Mouse (Mus musculus) embryonic facial prominence, embryonic 13.5 days (tissue): ENCODE measurements around the gene Nkx2-4. TPM values are rescaled to one million over a fixed set of nuclear protein-coding genes. Genes with fewer than 3 reads are reported as not detected.

Source experiments
- ATAC-seq: fragments of 200-750 bp; cut with Nextera tagmentation; 2 replicates; pipeline ENCODE4 v1.8.0; 2017; ENCODE audit warnings: low read depth; ENCODE audit not compliant: insufficient number of reproducible peaks, insufficient read depth, low FRiP score, low TSS enrichment
- H3K27ac ChIP-seq: fragments of 300-500 bp; sonication (generic); 2 replicates; pipeline ENCODE4 v1.5.1; 2015; ENCODE audit warnings: moderate library complexity, mild to moderate bottlenecking, inconsistent platforms
- H3K27me3 ChIP-seq: fragments of 300-500 bp; sonication (generic); 2 replicates; pipeline ENCODE4 v1.6.1; 2015; ENCODE audit warnings: mild to moderate bottlenecking, inconsistent platforms
- H3K36me3 ChIP-seq: fragments of 300-500 bp; sonication (generic); 2 replicates; pipeline ENCODE4 v1.6.1; 2015; ENCODE audit warnings: mild to moderate bottlenecking, inconsistent platforms
- H3K4me1 ChIP-seq: fragments of 300-500 bp; sonication (generic); 2 replicates; pipeline ENCODE4 v1.6.1; 2015; ENCODE audit warnings: inconsistent platforms
- H3K4me2 ChIP-seq: fragments of 300-500 bp; sonication (generic); 2 replicates; pipeline ENCODE4 v1.6.1; 2015; ENCODE audit warnings: moderate library complexity, mild to moderate bottlenecking, inconsistent platforms
- H3K4me3 ChIP-seq: fragments of 300-500 bp; sonication (generic); 2 replicates; pipeline ENCODE4 v1.5.1; 2015; ENCODE audit warnings: mild to moderate bottlenecking, inconsistent platforms
- H3K9ac ChIP-seq: fragments of 300-500 bp; sonication (generic); 2 replicates; pipeline ENCODE4 v1.6.1; 2015; ENCODE audit warnings: mild to moderate bottlenecking, inconsistent platforms
- H3K9me3 ChIP-seq: fragments of 300-500 bp; sonication (generic); 2 replicates; pipeline ENCODE4 v1.6.1; 2016; ENCODE audit warnings: inconsistent platforms
- WGBS: fragments of 180-500 bp; shearing (Covaris S2); methylation state at CpG from one replicate; pipeline ENCODE4 v1.1.7; 2015; ENCODE audit warnings: mixed read lengths; 5-methylcytosine and 5-hydroxymethylcytosine counted together
- polyA plus RNA-seq: library from polyadenylated mRNA; unstranded; fragments of >200 nt; fragmentation: Nextera tagmentation; extraction: Ambion mirVana; gene quantifications from 2 replicates; pipeline ENCODE4 v1.2.1, GENCODE M21; 2015

Gene Nkx2-4
- polyA plus RNA-seq, 1 experiment from 2014 or later = not detected

- 37% methylated on average over 1 of the region's 1 CpGs for WGBS
- no peak for ATAC-seq
- H3K36me3 ChIP-seq = peaks cover 25% of the 10 kb centered on the region
- H3K4me2 ChIP-seq = no peak overlapping the region
- H3K4me3 ChIP-seq = no peak overlapping the region
- no peaks in the 10 kb centered on the region for H3K4me1 ChIP-seq
- H3K27me3 ChIP-seq = no peaks in the 10 kb centered on the region
- H3K9ac ChIP-seq = no peak overlapping the region
- H3K27ac ChIP-seq = no peak overlapping the region
- no peaks in the 10 kb centered on the region for H3K9me3 ChIP-seq
Measured at GRCm38 (mm10) chr2:147069077-147069476, 16.2 kb downstream of the Nkx2-4 start.

DNA sequence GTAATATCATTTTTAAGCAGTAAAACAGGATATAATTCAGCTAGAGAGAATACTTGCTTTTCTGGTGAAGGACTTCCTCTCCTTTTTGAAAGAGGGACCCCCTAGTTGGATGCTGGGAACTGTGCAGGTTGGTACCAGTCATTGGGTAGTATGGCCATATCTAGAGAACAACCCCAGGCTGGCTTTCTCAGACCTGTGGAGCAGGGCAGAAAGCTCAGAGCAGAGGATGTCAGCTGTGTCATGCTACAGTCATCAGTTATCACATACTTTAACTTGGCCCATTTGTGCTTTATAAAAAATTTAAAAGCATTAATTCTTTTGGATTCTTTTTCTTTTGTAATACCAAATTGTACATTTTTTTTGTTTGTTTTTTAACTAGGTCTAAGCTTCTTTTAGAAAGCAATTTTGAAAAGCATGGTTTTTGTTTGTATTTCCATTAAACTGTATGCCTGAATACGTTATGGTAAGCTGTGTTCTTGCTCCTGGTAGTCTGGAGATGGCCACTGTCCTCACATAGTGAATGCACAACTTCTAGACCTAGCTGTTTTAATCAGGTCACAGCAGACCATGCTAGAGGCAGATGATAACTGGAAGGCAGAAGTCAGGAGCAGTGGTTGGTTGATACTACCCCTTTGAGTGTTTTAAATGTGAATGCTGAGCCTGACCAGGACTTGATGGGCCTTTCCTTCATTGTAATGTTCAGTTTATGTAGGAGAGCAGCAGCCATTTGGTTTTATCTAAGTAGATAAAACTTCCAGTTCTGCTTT lies 17.6 kb downstream of the Nkx2-4 start:
- Histone ChIP-seq H3K9ac (no peak overlapping the region), H3K27ac (no peak overlapping the region), H3K4me3 (no peak overlapping the region), H3K9me3 (no peaks in the 10 kb centered on the region), H3K27me3 (no peaks in the 10 kb centered on the region), H3K36me3 (peaks cover 27% of the 10 kb centered on the region), H3K4me1 (no peaks in the 10 kb centered on the region), H3K4me2 (no peak overlapping the region)
- ATAC-seq = no peak
- 91% methylated on average over 1 of the region's 1 CpGs for WGBS

- Histone ChIP-seq H3K9me3 (no peaks in the 10 kb centered on the region), H3K27me3 (no peaks in the 10 kb centered on the region), H3K36me3 (peaks cover 62% of the 10 kb centered on the region), H3K9ac (no peak overlapping the region), H3K4me2 (no peak overlapping the region), H3K4me1 (no peaks in the 10 kb centered on the region), H3K27ac (no peak overlapping the region), H3K4me3 (no peak overlapping the region)
- 84% methylated on average over 2 of the region's 2 CpGs for WGBS
- ATAC-seq = no peak
Measured at GRCm38 (mm10) chr2:147053229-147053892, 31.9 kb downstream of the Nkx2-4 start.

DNA sequence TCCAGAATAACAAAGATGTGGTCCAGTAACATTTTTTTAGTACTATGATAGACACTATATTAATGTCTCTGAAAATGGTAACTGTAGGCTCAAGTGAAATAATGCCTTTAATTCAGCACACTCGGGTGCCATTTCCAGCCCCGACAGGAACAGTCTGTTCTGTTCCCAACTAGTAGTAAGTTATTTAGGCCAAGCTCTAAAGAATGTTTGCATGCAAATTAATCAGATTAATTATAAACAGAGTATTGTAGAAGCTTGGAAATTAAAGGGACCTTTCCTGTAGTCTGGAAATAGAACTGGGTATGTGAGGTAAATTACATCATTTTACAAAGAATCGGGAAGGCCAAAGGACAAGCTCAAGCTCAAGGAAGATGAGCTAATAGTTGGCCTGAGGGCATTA lies 38.2 kb downstream of the Nkx2-4 start:
- Histone ChIP-seq H3K4me3 (no peak overlapping the region), H3K9ac (no peak overlapping the region), H3K27me3 (no peaks in the 10 kb centered on the region), H3K36me3 (peaks cover 48% of the 10 kb centered on the region), H3K4me2 (no peak overlapping the region), H3K4me1 (no peaks in the 10 kb centered on the region), H3K27ac (no peak overlapping the region), H3K9me3 (no peaks in the 10 kb centered on the region)
- 77% methylated on average over 3 of the region's 3 CpGs for WGBS
- no peak for ATAC-seq

GRCm38 (mm10) chr2:147035864-147036263 lies 49.4 kb downstream of the Nkx2-4 start:
- no peak overlapping the region for H3K27ac ChIP-seq
- H3K9ac ChIP-seq = no peak overlapping the region
- no peak for ATAC-seq
- WGBS = 90% methylated on average over 2 of the region's 2 CpGs
- H3K9me3 ChIP-seq = no peaks in the 10 kb centered on the region
- no peaks in the 10 kb centered on the region for H3K27me3 ChIP-seq
- no peak overlapping the region for H3K4me3 ChIP-seq
- H3K36me3 ChIP-seq = peaks cover 48% of the 10 kb centered on the region
- no peaks in the 10 kb centered on the region for H3K4me1 ChIP-seq
- H3K4me2 ChIP-seq = no peak overlapping the region

Other genes starting within 250 kb of the Nkx2-4 start
- 31.0 and 31.2 TPM in 2 replicates for gene Kiz, start 229.6 kb downstream of the Nkx2-4 start, polyA plus RNA-seq
- gene Xrn2, start 72.4 kb downstream of the Nkx2-4 start, polyA plus RNA-seq = 79.4 and 82.3 TPM in 2 replicates
- gene Nkx2-2, start 108.8 kb upstream of the Nkx2-4 start, polyA plus RNA-seq = not detected in 2 replicates